Mouse (Mus musculus) bone marrow, adult 2 months (tissue): ENCODE measurements around the gene Col15a1. TPM values are rescaled to one million over a fixed set of nuclear protein-coding genes. Genes with fewer than 3 reads are reported as not detected.

Source experiments
- H3K27ac ChIP-seq: fragments of 200-500 bp; 2 replicates; pipeline ENCODE4 v1.5.1; 2012; ENCODE audit warnings: low read depth, mild to moderate bottlenecking, control low read depth, inconsistent platforms, low read length; ENCODE audit not compliant: control insufficient read depth, poor library complexity, insufficient read depth
- H3K4me1 ChIP-seq: fragments of 200-500 bp; 2 replicates; pipeline ENCODE4 v1.6.1; 2011; ENCODE audit warnings: low read length; ENCODE audit not compliant: control insufficient read depth, insufficient read depth
- H3K4me3 ChIP-seq: fragments of 200-500 bp; replicated peaks from 2 replicates; pipeline ENCODE3; 2011; ENCODE audit warnings: mild to moderate bottlenecking, low read depth, low read length, control low read depth; ENCODE audit not compliant: control insufficient read depth
- CTCF ChIP-seq: fragments of 200-500 bp; IDR thresholded peaks from 2 replicates; pipeline ENCODE4 v1.5.1; 2011; ENCODE audit warnings: low read length, control low read depth; ENCODE audit not compliant: control insufficient read depth, insufficient read depth
- POLR2A ChIP-seq: fragments of 200-500 bp; IDR thresholded peaks from 2 replicates; pipeline ENCODE4 v1.6.1; 2011; ENCODE audit warnings: low read depth, mild to moderate bottlenecking, control low read depth, low read length, borderline replicate concordance; ENCODE audit not compliant: control insufficient read depth
- WGBS: fragments of 180-500 bp; shearing (Covaris S2); methylation state at CpG from one replicate; pipeline ENCODE4 v1.1.7; 2018; 5-methylcytosine and 5-hydroxymethylcytosine counted together
- polyA plus RNA-seq: library from polyadenylated mRNA; stranded (reverse); fragments of >200 nt; gene quantifications from 2 replicates; pipeline ENCODE4 v1.2.4, GENCODE M21; 2011; ENCODE audit warnings: low replicate concordance; ENCODE audit not compliant: missing spikeins, insufficient read depth, insufficient read length

Col15a1 gene
- polyA plus RNA-seq, 1 experiment: 1.8 TPM

GRCm38 (mm10) chr4:47330378-47331052 is 122.6 kb downstream of the Col15a1 start:
- Histone ChIP-seq H3K4me3 (no peak overlapping the region), H3K27ac (no peak overlapping the region), H3K4me1 (no peaks in the 10 kb centered on the region; the same call in 1 of the 2 replicates)
- 87% methylated on average over 13 of the region's 13 CpGs for WGBS
- TF ChIP-seq CTCF (no peak), POLR2A (no peak)

- TF ChIP-seq CTCF (no peak), POLR2A (no peak)
- no peak overlapping the region for H3K27ac ChIP-seq
- H3K4me1 ChIP-seq: no peaks in the 10 kb centered on the region; the same call in 1 of the 2 replicates
- no peak overlapping the region for H3K4me3 ChIP-seq
- WGBS: 69% methylated on average over 6 of the region's 6 CpGs
Observed at GRCm38 (mm10) chr4:47332812-47333343, 124.9 kb downstream of the Col15a1 start.

GRCm38 (mm10) chr4:47333541-47333940 is 125.6 kb downstream of the Col15a1 start:
- TF ChIP-seq POLR2A (no peak), CTCF (no peak)
- 50% methylated on average over 3 of the region's 3 CpGs for WGBS
- H3K27ac ChIP-seq: no peak overlapping the region
- no peak overlapping the region for H3K4me3 ChIP-seq
- no peaks in the 10 kb centered on the region; the same call in 1 of the 2 replicates for H3K4me1 ChIP-seq

- no peak overlapping the region for H3K4me3 ChIP-seq
- WGBS: 78% methylated on average over 3 of the region's 3 CpGs
- H3K27ac ChIP-seq: no peak overlapping the region
- no peaks in the 10 kb centered on the region; the same call in 1 of the 2 replicates for H3K4me1 ChIP-seq
- TF ChIP-seq CTCF: no peak
- no peak for TF ChIP-seq POLR2A
Observed at GRCm38 (mm10) chr4:47336941-47337600, 129.1 kb downstream of the Col15a1 start.

GRCm38 (mm10) chr4:47342632-47343031 is 134.7 kb downstream of the Col15a1 start:
- Histone ChIP-seq H3K4me3 (no peak overlapping the region), H3K4me1 (no peaks in the 10 kb centered on the region), H3K27ac (no peak overlapping the region)
- no peak for TF ChIP-seq CTCF
- TF ChIP-seq POLR2A: no peak
- 33% methylated on average over 8 of the region's 8 CpGs for WGBS

GRCm38 (mm10) chr4:47347022-47347421 is 139.1 kb downstream of the Col15a1 start:
- TF ChIP-seq CTCF: no peak
- no peak for TF ChIP-seq POLR2A

GRCm38 (mm10) chr4:47349759-47350158 is 141.8 kb downstream of the Col15a1 start:
- no peaks in the 10 kb centered on the region for H3K4me1 ChIP-seq
- H3K4me3 ChIP-seq: no peak overlapping the region
- H3K27ac ChIP-seq: no peak overlapping the region
- whole genome bisulfite sequencing: 34% methylated on average over 6 of the region's 6 CpGs
- TF ChIP-seq POLR2A: no peak
- TF ChIP-seq CTCF: no peak

More at GRCm38 (mm10) chr4:47347022-47347421, 139.1 kb downstream of the Col15a1 start:
- Histone ChIP-seq H3K4me1 (no peaks in the 10 kb centered on the region), H3K4me3 (no peak overlapping the region), H3K27ac (no peak overlapping the region)
- WGBS: 31% methylated on average over 4 of the region's 4 CpGs

GRCm38 (mm10) chr4:47351386-47352049 is 143.6 kb downstream of the Col15a1 start:
- Histone ChIP-seq H3K4me1 (no peaks in the 10 kb centered on the region), H3K4me3 (no peak overlapping the region), H3K27ac (no peak overlapping the region)
- WGBS: 23% methylated on average over 9 of the region's 9 CpGs
- peak; percentile 79 for TF ChIP-seq CTCF
- TF ChIP-seq POLR2A: no peak
